Mouse (Mus musculus): ENCODE data around the gene Tango6.
A peak's percentile ranks its signal among the peaks of the same experiment; 100 is the strongest.

Gene Tango6

GRCm38 (mm10) chr8:106682971-106683668 is at the start of gene Tango6:
Tango6 (plus strand) TSS chr8:106683068.
- peak; percentile 91 for DNase-seq

GRCm38 (mm10) chr8:106633361-106634158 is 49.3 kb upstream of the Tango6 start:
- DNase-seq, result no peak

- DNase-seq, result no peak
Observed at GRCm38 (mm10) chr8:106635284-106635683, 47.6 kb upstream of the Tango6 start.

DNA sequence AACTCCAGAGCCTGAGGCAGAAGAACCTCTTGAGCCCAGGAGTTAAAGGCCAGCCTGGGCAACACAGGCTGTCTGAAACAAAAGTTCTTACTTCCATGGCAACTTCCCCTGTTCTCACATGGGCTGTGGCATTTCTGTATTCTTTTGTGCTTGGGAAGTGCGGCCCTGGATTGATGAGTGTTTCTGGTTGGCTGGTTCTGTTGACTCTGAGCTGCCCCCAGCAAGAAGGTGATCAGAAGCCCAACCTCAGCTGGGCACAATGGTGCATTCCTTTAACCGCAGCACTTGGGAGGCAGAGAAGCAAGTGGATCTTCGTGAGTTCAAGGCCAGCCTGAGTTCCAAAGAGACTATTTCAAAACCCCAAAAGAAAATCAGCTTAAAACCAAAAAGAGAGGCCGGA is 45.4 kb upstream of the Tango6 start:
- no peak for DNase-seq

GRCm38 (mm10) chr8:106638768-106639295 is 44.0 kb upstream of the Tango6 start:
- no peak for DNase-seq

DNA sequence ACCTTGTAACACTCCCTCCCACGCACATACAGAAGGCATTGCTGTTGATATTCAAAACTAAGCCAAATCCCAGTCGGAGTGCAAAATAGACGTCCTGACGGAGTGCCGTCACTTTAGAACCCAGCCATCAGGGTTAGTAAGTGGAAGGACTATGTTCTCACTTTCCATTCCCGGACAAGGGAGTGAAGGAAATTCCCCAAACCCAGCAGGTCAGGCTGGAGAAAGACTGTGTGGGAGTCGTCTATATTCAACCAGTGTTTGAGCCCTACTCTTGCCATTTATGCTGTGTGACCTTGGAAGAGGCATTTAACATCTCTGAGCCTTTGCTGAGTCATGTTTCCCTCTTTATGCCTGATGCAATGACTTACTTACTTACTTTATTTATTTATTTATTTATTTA is 42.7 kb upstream of the Tango6 start:
- no peak for DNase-seq

DNA sequence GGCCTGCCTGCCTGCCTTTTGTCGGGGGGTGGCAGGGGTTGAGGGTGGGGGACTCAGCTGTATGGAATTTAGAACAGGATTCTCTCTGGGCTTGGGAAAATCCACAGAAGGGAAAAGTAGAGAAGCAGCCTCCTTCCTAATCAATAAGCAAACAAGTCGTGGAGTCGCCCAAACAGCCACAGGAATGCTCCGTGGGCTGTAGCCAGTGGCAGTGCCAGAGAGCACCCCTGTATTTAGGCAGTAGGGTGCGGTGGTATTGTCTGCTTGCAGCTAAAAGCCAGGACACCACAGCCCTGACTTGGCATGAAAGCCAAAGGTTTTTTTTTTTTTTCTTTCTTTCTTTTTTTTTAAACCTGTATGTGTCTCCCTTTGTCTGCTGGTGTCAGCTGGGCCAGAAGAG is 41.9 kb upstream of the Tango6 start:
- DNase-seq, result no peak

DNA sequence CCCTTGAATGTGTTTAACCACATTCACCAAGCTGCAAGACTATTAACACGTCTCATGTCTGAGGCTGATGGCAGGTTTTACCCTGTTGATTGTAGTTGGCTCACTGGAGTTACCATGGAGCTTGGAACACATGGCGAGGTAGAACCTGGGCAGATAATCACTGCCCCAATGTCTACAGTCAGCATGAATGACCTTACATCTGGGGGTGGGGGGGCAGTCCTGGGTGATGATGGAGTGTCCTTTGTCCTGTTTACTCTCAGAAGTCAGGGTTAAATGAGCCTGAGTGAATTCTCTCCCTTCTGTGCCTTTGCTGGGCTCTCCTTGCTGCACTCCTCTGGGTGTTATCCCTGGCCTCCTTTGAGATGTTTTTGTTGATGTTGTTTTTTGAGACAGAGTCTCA is 40.7 kb upstream of the Tango6 start:
- no peak for DNase-seq

DNA sequence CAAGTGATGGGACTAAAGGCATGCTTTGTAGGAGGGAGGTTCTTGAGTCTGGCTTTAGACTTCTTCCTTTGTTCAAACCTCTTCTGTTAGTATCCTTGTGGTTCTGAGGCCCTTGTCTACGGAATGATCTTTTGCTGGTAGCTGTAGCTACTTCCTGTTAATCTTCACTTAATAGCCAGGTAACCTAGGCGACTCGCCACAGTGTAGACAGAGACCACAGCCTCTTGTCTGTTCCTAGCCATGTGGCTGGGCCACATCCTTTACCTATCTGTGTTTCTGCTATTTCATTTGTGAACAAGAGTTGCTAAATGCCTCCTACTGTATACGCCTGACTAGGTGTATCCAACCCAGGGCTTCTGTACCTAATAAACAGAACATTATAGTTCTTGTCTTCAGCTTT is 39.8 kb upstream of the Tango6 start:
- DNase-seq, result no peak

DNA sequence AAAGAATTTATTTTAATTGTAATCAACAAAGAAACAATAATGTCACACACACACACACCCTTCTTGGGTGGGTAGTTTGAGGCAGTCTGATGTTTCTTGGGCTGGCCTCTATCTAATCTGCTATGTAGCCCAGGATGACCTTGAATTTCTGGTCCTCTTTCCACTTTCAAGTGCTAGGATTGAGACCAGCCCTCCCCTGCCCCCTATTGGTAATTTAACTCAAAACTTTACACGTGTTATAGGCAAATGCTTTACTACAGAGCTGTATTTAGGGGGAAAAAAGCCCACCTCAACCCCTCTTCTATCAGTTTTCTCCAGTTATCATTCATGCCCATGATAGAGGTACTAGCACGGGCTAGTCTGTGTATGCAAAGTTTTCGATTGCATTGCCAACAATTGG is 37.9 kb upstream of the Tango6 start:
- no peak for DNase-seq

GRCm38 (mm10) chr8:106646153-106646552 is 36.7 kb upstream of the Tango6 start:
- DNase-seq, result no peak

GRCm38 (mm10) chr8:106646731-106647130 is 36.1 kb upstream of the Tango6 start:
- no peak for DNase-seq

GRCm38 (mm10) chr8:106647387-106647786 is 35.5 kb upstream of the Tango6 start:
- DNase-seq, result peak; percentile 76

GRCm38 (mm10) chr8:106648421-106648820 is 34.4 kb upstream of the Tango6 start:
- DNase-seq, result no peak

- DNase-seq, result no peak
Observed at GRCm38 (mm10) chr8:106651994-106652393, 30.9 kb upstream of the Tango6 start.

GRCm38 (mm10) chr8:106656046-106656445 is 26.8 kb upstream of the Tango6 start:
- DNase-seq, result no peak

- no peak for DNase-seq
Observed at GRCm38 (mm10) chr8:106672786-106673185, 10.1 kb upstream of the Tango6 start.

DNA sequence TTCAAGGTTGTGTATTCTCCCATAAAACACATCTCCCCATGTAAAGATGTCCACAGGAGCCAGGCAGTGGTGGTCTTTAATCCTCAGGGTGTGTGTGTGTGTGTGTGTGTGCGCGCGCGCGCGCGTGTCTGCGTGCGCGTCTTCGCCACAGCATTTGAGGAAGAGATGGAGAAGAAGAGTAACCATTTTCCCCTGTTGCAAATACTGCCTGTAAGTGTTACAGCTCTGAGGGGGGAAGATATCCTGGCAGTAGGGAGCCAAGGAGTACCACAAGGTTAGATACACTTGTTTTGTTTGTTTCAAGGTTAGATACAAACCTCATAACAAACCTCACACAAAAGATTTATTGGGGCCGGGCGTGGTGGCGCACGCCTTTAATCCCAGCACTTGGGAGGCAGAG is 8.6 kb upstream of the Tango6 start:
- no peak for DNase-seq

- no peak for DNase-seq
Observed at GRCm38 (mm10) chr8:106674894-106675293, 8.0 kb upstream of the Tango6 start.

DNA sequence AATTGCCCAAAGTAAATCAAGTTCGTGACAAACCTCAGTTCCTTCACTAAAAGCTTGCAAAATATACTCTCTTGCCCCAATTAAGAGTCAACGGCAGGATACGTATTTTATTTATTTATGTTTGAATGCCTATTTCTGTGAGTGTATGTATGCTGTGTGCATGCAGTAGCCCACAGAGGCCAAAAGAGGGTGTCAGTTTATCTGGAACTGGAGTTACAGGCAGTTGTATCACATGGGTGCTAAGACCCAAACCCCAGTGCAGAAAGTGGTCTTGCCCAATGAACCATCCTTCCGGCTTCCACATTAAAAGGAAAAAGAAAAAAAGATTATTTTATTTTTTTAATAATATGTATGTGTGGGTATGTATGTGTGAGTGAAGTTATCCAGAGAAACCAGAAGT is 1.5 kb downstream of the Tango6 start:
- DNase-seq, result peak; percentile 32

- DNase-seq, result peak; percentile 51
Observed at GRCm38 (mm10) chr8:106687479-106687878, 4.6 kb downstream of the Tango6 start.

GRCm38 (mm10) chr8:106697748-106698248 is 14.9 kb downstream of the Tango6 start:
- no peak for DNase-seq

DNA sequence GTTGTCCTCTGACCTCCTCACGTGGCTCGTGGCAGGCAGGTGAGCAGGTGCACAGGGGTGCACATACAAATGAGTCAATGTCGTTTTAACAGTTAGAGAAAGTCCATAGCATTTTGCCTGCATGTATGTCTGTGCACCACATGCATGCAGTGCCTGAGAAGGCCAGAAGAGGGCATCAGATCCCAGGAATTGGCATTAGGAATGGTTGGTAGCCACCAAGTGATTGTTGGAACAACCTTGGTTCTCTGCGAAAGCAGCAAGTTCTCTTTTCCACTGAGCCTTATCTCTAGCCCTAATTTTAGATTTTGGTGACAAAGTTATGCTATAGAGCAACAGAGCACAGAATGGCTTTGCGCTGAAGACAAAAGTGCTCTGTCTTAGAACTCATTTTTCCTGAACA is 16.7 kb downstream of the Tango6 start:
- DNase-seq, result no peak

DNA sequence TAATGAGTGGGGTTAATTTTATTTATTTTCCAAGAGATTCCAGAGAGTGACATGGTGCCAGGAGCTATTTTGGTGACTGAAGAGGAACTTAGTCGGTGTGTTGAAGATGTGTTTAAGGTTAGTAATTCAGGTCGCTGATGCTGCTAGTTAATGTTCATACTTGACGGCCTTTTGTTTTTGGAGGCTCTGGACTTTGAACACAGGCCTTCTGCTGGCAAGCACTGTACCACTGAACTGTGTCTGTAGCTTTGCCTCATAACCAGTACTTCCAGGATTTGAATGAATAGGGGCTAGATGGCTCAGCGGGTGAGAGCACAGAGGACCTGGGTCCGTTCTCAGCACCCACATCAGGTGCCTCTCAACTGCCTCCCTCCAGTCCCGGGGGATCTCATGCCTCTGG is 17.3 kb downstream of the Tango6 start:
- DNase-seq, result no peak

All from cerebellum, adult 9-10 months (tissue).